Mouse (Mus musculus): ENCODE data around the gene Ptpn13.

GRCm38 (mm10) chr5:103440418-103441276, 15.7 kb downstream of the Ptpn13 start:
- no peak for TF ChIP-seq CTCF (IDR thresholded peaks at IDR 0.05; ENCODE audit: borderline replicate concordance, control insufficient read depth, extremely low read depth, insufficient read depth, low read length, poor library complexity)
- no peak for TF ChIP-seq POLR2A (IDR thresholded peaks at IDR 0.05; ENCODE audit: control insufficient read depth, extremely low read depth, insufficient read depth, low read length, poor library complexity)

Data from thymus, adult 2 months (tissue).